Mouse (Mus musculus) right cerebral cortex, postnatal 4 days (tissue): ENCODE measurements at regions not wholly inside any gene's neighbourhood (a gene's known extent, or its start where the extent isn't known, plus 50 kb on each side); places are given as distances from the start of the nearest gene placed in this dataset.

Experiments
- DNase-seq: peaks from one replicate; pipeline ENCODE4 v3.0.0-alpha.2; 2022

GRCm38 (mm10) chr3:39592349-39593117, 705.8 kb downstream of the Fat4 start:
- no peak for DNase-seq

- no peak for DNase-seq
Measured at GRCm38 (mm10) chr3:39609937-39610336, 723.2 kb downstream of the Fat4 start.

GRCm38 (mm10) chr3:39612408-39612807, 725.7 kb downstream of the Fat4 start:
- no peak for DNase-seq

GRCm38 (mm10) chr3:39637924-39638323, 751.2 kb downstream of the Fat4 start:
- no peak for DNase-seq

GRCm38 (mm10) chr3:39643194-39643593, 756.5 kb downstream of the Fat4 start:
- no peak for DNase-seq

GRCm38 (mm10) chr3:39666817-39667216, 780.1 kb downstream of the Fat4 start:
- DNase-seq: no peak

GRCm38 (mm10) chr3:39669145-39669544, 782.4 kb downstream of the Fat4 start:
- no peak for DNase-seq

GRCm38 (mm10) chr3:39673997-39674396, 787.3 kb downstream of the Fat4 start:
- no peak for DNase-seq

GRCm38 (mm10) chr3:39674927-39675326, 788.2 kb downstream of the Fat4 start:
- no peak for DNase-seq

GRCm38 (mm10) chr3:39705610-39706009, 818.9 kb downstream of the Fat4 start:
- no peak for DNase-seq

- DNase-seq: no peak
Measured at GRCm38 (mm10) chr3:39712795-39713709, 818.0 kb upstream of the Intu start.

GRCm38 (mm10) chr3:39714056-39714592, 817.0 kb upstream of the Intu start:
- no peak for DNase-seq

GRCm38 (mm10) chr3:39718946-39719545, 812.0 kb upstream of the Intu start:
- DNase-seq: no peak

- no peak for DNase-seq
Measured at GRCm38 (mm10) chr3:39725755-39726154, 805.3 kb upstream of the Intu start.

GRCm38 (mm10) chr3:39736639-39737038, 794.4 kb upstream of the Intu start:
- no peak for DNase-seq

- DNase-seq: peak; percentile 6
Measured at GRCm38 (mm10) chr3:39745947-39746346, 785.1 kb upstream of the Intu start.

- no peak for DNase-seq
Measured at GRCm38 (mm10) chr3:39768981-39769568, 762.0 kb upstream of the Intu start.

- DNase-seq: no peak
Measured at GRCm38 (mm10) chr3:39776278-39777039, 754.6 kb upstream of the Intu start.

- DNase-seq: no peak
Measured at GRCm38 (mm10) chr3:39779690-39780218, 751.3 kb upstream of the Intu start.

GRCm38 (mm10) chr3:39780270-39780669, 750.8 kb upstream of the Intu start:
- DNase-seq: no peak

- DNase-seq: no peak
Measured at GRCm38 (mm10) chr3:39784901-39785300, 746.2 kb upstream of the Intu start.

GRCm38 (mm10) chr3:39809586-39809985, 721.5 kb upstream of the Intu start:
- DNase-seq: no peak
